Mouse (Mus musculus): ENCODE data around the gene Smcr8.

DNA sequence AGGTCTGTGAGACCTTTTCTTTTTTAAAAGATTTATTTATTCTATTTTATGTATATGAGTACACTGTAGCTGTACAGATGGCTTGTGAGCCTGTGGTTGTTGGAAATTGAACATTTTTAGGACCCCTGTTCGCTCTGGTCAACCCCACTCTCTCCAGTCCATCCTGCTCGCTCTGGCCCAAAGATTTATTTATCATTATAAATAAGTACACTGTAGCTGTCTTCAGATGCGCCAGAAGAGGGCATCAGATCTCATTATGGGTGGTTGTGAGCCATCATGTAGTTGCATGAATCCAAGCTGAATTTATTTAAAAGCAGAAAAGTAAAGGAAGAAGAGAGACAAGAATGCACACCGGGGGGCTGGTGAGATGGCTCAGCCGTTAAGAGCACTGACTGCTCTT, 42.1 kb upstream of the Smcr8 start:
- TF ChIP-seq CTCF (IDR thresholded peaks at IDR 0.05; ENCODE audit: control insufficient read depth, insufficient read depth, insufficient read length): no peak
- no peak for TF ChIP-seq MAX (IDR thresholded peaks at IDR 0.05)
- no peak for TF ChIP-seq MYOG (IDR thresholded peaks at IDR 0.05; ENCODE audit: control insufficient read depth, extremely low read depth, insufficient read length)
- no peak for TF ChIP-seq CEBPB (IDR thresholded peaks at IDR 0.05; ENCODE audit: low read depth)

Data from C2C12 (cell line).